Mouse (Mus musculus): Measurements from ENCODE around the gene Zfp52. TPM values are rescaled to one million over a fixed set of nuclear protein-coding genes. Genes with fewer than 3 reads are reported as not detected.

Gene Zfp52
- total RNA-seq (2021), result 1 to 10 TPM; 5.7 to 7.4 TPM
- long read RNA-seq, experiment 1, partial matches to known transcripts, result 0 of 2 reads
- long read RNA-seq, experiment 1, other reads (novel, unspliced or antisense), result 1 of 2 reads
- long read RNA-seq, experiment 2, partial matches to known transcripts, result 0 of 7 reads
- long read RNA-seq, experiment 2, other reads (novel, unspliced or antisense), result 3 of 7 reads

DNA sequence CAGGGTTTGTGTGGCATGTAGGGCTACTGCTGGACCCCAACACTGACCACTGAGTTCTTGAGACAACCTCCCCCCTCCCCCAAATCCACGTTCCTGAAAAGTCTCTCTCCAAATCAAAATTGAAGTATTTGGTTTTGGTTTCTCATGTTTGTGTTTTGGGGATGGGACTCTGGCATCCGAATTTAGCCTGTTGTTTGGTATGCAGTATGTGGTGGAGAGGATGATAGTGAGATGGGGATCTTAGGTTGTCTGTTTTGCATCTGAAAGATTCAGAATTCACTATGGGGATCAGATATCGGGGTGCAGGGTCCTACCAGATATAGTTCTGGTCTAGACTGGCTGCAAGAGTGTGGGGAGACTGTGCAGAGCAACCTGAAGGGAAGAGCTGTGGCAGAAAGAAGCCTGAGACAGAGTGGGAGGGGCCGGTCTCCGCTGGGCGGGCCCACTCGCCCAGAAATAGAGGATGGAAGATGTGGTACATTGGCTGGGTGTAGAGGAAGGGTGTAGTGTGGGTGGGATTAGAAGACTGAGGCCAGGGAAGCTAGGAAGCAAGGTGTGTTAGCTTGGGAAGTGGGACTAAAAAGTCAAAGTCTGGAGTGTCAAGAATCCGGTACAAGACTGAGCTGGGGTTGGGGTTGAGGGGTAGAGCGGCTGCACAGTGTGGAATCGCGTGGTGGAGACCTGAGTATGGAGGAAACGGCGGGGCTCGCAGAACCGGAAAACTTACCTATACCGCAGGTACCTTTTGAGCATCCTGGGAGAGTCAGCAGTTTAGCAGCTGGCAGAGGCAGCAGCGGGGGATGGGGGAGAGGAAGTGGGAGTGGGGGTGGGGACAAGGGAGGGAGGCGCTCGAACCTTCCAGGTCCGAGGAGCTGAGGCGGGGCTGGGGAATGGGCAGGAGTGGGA lies at the start of gene Zfp52:
TSS of gene Zfp52 (plus strand) at position 444 of the 906 bp plus-strand sequence.
- peak; percentile 46 to 62 for DNase-seq (ENCODE audit: low spot score in 2 of 2)
- peak within 1 kb of the TSS; percentile 62 for H3K4me3 ChIP-seq
- peak within 1 kb of the TSS; percentile 82 for H3K27ac ChIP-seq
- TF ChIP-seq CTCF (conservative IDR thresholded peaks at IDR 0.05), result no peak

DNA sequence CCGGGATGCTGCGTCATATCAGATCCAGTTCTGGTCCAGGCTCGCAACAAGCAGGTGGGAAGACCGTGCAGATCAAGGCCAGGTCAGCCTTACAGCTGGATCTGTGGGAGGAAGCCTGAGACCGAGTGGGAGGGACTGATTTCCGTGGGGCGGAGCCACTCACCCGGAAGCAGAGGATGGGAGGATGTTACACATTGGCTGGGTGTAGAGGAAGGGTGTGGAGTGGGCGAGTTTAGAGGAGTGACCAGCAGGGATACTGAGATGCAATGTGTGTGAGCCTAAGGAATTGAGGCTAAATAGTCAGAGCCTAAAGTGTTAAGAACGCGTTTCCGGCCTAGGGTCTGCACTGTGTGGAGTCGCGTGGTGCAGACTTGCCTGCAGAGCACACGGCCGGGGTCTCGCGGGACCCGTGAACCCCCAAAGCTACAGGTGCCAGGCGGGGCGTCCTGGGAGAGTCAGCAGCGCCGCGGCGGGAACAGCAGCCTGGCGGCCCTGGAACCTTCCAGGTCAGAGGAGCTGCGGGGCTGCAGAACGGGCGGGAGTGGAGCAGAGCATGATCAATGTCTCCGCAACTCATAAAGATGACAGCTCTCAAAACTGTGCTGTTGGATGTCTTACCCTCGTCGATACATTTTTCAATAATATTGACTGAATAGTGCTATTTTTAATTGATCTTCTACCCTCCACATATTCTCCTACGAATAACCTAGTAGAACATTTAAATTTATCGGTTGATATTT lies 46.4 kb upstream of the Zfp52 start, which contains the start of gene Zfp53:
TSS of gene Zfp53 (plus strand) at position 239 of the 740 bp plus-strand sequence.
- Histone ChIP-seq H3K4me3 (peak within 1 kb of the TSS; percentile 62), H3K27ac (peak within 1 kb of the TSS; percentile 83)
- peak; percentile 79 to 91 for DNase-seq (ENCODE audit: low spot score in 2 of 2)
- TF ChIP-seq CTCF (conservative IDR thresholded peaks at IDR 0.05), result 0 out of 2 replicates have a peak, but pooled peaks have one; percentile 15

DNA sequence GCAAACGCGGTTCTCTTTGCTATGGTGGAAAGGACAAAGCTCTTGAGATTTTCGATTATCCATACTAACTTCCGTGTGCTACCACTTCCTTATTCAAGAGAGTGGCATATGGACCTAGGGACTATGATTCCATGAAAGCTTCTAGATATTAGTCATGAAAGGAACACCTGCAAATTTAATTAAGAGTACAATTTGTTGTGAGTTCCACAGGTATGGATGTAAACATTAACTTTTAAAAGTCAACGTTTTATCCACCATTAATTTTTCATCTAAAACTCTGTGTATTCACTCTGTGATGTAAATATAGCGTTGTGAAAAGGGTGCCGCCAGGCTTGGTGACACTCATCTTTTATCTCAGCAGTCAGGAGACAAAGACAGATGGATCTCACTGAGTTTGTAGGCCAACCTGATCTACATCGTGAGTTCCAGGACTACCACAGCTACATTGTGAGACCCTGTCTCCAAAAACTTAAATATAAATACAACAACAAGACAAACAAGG lies 45.8 kb upstream of the Zfp52 start:
- no peak for DNase-seq (ENCODE audit: low spot score in 2 of 2)
- H3K27ac ChIP-seq, result peak overlapping the region; percentile 83
- TF ChIP-seq CTCF (conservative IDR thresholded peaks at IDR 0.05), result no peak
- H3K4me3 ChIP-seq, result peak overlapping the region; percentile 62

DNA sequence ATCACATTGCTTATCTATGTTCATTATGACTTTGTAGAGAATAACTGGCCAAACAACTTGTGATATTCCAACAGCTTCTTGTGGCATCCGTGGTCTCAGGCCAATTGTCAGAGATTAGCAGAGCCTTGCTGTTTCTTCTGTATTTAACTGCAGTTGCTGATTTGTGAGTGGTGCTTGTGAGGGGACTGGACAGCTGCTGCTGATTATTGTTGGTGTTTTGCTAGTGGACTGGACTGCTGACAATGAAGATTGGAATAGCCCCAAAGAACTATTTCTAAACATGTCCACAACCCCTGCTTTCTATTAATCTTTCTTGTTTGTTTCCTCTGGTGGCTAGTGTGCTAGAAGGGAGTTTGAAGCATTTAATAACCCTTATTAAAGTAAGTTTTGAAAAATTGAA lies 34.0 kb upstream of the Zfp52 start:
- DNase-seq (ENCODE audit: low spot score in 2 of 2), result no peak
- Histone ChIP-seq H3K27ac (no peak overlapping the region), H3K4me3 (no peak overlapping the region)
- TF ChIP-seq CTCF (conservative IDR thresholded peaks at IDR 0.05), result no peak

DNA sequence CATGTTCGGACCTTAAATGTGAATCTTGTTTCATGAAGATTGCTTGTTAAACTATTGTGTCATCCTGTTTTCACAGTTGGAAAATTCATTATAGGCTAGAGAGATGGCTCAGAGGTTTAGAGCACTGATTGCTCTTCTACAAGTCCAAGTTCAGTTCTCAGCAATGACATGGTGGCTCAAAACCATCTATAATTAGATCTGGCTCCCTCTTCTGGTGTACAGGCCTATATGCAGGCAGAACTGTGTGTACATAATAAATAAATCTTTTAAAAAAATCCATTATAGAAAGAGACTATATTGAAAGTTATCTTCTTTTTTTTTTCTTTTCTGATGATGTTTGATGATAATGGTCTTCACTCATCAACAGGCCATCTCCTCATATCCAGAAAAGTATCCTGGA lies 30.8 kb upstream of the Zfp52 start:
- Histone ChIP-seq H3K27ac (no peak overlapping the region), H3K4me3 (no peak overlapping the region)
- DNase-seq (ENCODE audit: low spot score in 2 of 2), result no peak
- TF ChIP-seq CTCF (conservative IDR thresholded peaks at IDR 0.05), result peak; percentile 56

DNA sequence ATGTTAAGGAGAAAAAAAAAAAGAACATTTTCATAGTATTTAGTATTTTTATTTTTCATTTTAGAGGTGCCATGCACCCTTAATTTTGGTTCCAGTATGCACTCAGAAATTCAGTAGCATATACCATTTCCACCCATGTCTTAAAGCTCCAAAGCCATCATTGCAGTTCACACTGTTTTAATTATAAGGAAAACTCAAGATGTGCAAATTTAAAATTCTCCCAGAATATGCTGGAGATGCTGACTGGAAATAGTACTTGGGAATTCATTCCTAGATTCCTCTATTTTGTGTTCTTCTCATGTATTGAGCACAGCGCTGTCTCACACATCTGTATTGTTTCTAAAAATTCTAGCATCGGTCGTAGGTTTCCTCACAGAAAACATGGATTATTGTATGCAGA lies 29.1 kb upstream of the Zfp52 start:
- Histone ChIP-seq H3K27ac (no peak overlapping the region), H3K4me3 (no peak overlapping the region)
- no peak for TF ChIP-seq CTCF (conservative IDR thresholded peaks at IDR 0.05)
- no peak for DNase-seq (ENCODE audit: low spot score in 2 of 2)

DNA sequence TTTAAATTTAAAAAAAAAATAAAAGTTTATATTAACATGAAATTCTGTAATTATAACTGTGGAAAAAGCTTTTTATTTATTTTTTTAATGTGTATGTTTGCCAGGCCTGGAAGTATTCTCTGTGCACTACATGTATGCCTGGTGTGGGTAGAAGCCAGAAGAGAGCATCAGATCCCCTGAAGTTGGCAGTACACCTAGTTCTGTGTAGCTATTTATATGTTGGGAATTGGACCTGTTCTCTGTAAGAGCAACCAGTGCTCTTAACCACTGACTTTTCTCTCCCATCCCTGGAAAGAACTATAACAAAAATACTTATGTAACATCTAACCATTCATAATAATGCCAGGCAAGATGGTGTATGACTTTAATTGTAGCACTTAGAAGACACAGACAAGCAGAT lies 25.6 kb upstream of the Zfp52 start:
- no peak for DNase-seq (ENCODE audit: low spot score in 2 of 2)
- H3K4me3 ChIP-seq, result no peak overlapping the region
- no peak overlapping the region for H3K27ac ChIP-seq
- TF ChIP-seq CTCF (conservative IDR thresholded peaks at IDR 0.05), result no peak

DNA sequence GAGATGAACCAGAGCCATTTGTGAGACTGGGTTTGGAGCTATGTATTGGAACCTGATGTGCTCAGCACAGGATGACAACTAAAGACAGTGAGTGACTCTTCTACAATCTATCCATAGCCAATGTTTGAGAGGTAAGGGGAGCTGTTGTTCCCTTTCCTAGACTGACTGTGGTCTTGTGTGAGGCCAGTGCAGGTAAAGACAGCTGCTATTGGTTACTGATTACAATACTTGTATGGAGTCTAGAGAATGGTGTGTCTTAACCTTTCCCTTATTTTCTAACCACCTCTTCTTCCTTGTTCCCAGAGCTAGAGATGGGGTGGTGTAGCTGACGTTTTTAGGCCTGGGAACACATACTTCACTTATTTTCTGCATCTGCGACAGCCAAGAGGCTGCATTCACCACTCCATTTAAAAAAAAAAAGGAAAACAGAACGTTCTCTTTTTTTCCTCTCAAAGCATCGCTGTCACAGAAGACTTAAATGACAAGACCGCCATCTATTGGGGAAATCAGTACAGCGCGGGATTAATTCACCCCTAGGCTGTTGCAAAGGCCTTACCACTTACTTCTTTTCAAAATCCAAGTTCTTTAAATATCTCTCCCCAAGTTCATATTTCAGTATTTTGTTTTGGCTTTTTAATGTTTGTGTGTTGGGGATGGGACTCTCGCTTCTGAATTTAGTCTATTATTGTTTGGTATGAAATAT lies 19.8 kb upstream of the Zfp52 start:
- peak overlapping the region; percentile 92 for H3K27ac ChIP-seq
- peak; percentile 92 for TF ChIP-seq CTCF (conservative IDR thresholded peaks at IDR 0.05)
- peak overlapping the region; percentile 70; the same call in 1 of the 2 replicates for H3K4me3 ChIP-seq
- peak; percentile 69 to 80 for DNase-seq (ENCODE audit: low spot score in 2 of 2)

DNA sequence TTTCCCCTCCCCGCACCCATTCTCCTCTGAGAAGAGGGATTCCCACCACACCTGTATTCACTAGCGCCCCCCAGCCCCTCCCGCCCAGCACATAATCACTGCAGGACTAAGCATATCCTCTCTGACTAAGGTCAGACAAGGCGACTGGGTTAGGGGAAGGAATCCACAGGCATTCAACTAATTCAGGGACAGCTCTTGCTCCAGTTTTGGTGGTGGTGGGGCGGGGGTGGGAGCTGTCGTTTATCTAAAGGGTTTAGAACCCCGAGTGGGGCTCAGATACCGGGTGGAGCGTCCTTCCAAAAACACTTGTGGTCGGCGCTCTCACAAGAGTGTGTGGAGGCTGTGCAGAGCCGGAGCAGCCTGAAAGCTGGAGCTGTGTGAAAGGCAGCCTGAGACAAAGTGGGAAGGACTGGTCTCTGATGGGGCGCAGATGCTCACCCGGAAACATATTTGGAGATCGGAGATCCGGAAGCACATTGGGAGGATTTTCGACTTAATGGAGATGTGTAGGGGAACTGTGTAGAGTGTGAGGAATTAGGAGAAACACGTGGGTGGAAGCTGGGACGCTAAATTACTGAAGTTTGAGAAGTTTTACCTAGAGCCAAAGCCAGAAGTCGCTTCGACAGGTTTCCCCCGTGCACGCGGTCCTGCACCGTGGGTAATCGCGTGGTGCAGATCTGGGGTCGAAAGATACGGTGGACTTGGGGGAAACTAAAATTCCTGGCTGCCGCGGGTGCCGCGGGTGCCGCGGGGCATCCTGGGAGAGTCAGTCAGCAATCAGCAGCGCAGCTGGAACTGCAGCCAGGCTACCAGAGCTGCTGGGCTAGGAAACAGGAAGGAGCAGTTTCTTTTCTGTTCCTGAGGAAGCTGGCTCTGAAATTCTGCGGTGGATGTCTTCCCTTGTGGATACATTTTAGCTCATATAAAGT lies 18.9 kb upstream of the Zfp52 start:
- Histone ChIP-seq H3K27ac (peak overlapping the region; percentile 92), H3K4me3 (peak overlapping the region; percentile 70)
- peak; percentile 47 to 59 for DNase-seq (ENCODE audit: low spot score in 2 of 2)
- TF ChIP-seq CTCF (conservative IDR thresholded peaks at IDR 0.05), result no peak

DNA sequence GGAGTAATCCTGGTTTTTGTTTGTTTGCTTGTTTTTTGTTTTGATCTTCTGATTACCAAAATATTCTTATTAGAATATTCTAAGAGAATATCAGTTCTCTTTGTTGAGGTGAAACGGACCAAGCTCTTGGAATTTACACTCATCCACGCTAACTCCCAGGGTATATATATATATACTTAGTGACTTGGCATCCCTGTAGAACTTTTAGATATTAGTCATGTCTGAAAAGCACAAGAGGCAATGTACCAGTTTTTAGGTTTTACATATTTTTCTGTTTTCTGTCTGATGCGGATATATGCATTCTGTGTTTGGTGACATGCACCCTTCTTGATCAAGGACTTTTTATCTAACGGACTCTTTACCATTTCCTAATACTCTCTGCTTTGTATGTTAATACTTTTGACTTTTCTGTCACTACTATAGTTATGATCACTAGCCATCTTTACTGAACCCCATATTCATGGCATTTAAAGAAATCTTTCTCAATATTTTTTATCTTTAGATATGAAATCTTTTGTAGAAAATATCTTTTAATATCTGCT lies 18.1 kb upstream of the Zfp52 start:
- Histone ChIP-seq H3K27ac (peak overlapping the region; percentile 92), H3K4me3 (peak overlapping the region; percentile 70)
- no peak for TF ChIP-seq CTCF (conservative IDR thresholded peaks at IDR 0.05)
- DNase-seq (ENCODE audit: low spot score in 2 of 2), result no peak

DNA sequence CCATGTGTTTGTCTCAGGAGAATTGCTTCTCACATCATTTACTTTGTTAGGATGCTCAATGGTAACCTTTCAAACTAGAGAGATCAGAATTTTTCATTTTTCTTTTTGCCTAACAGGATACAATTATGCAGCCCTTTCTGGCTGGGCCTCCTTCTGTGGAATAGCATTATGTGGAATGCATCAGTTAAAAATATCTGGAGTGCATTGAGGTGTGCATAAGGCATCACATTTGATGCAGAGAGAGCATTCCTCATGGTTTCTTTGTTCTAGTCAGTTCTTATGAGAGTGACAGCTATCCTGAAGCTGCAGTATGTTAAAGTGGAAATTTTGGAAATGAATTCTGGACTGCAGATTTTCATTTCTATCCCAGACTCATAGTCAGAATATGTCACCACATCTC lies 9.1 kb upstream of the Zfp52 start:
- TF ChIP-seq CTCF (conservative IDR thresholded peaks at IDR 0.05), result no peak
- no peak for DNase-seq (ENCODE audit: low spot score in 2 of 2)
- H3K27ac ChIP-seq, result no peak overlapping the region
- no peak overlapping the region for H3K4me3 ChIP-seq
